Mouse (Mus musculus) ES-E14 (cell line): ENCODE measurements around the gene Fam169a. TPM values are rescaled to one million over a fixed set of nuclear protein-coding genes. Genes with fewer than 3 reads are reported as not detected.

Source experiments
- DNase-seq: peaks from one replicate; pipeline ENCODE4 v3.0.0-alpha.2; 2013; ENCODE audit warnings: low read depth, low spot score
- H3K27ac ChIP-seq: 2 replicates; pipeline ENCODE4 v1.5.1; 2012; ENCODE audit warnings: low read depth, mild to moderate bottlenecking, low read length, moderate library complexity, mixed read lengths; ENCODE audit not compliant: poor library complexity, insufficient read depth, severe bottlenecking
- H3K36me3 ChIP-seq: 2 replicates; pipeline ENCODE4 v1.6.1; 2012; ENCODE audit warnings: mild to moderate bottlenecking, low read length, moderate library complexity, mixed read lengths; ENCODE audit not compliant: control insufficient read depth, poor library complexity, insufficient read depth, severe bottlenecking
- H3K4me1 ChIP-seq, 2 experiments: fragments of 150-350 bp in 1 of 2; sonication (generic) in 1 of 2; 2 replicates each; pipeline ENCODE4 v1.6.1; 2012; ENCODE audit warnings: low read length in 2 of 2, mild to moderate bottlenecking in 1 of 2, mixed read lengths in 1 of 2; ENCODE audit not compliant: control insufficient read depth in 2 of 2, insufficient read depth in 2 of 2, poor library complexity in 1 of 2
- H3K4me3 ChIP-seq, 2 experiments: fragments of 150-350 bp in 1 of 2; sonication (generic) in 1 of 2; 2 replicates each; pipeline ENCODE4 v1.5.1; 2012; ENCODE audit warnings: low read length in 2 of 2, low read depth in 1 of 2, mild to moderate bottlenecking in 1 of 2, mixed read lengths in 1 of 2; ENCODE audit not compliant: insufficient read depth in 1 of 2, poor library complexity in 1 of 2, severe bottlenecking in 1 of 2
- H3K9ac ChIP-seq: 2 replicates; pipeline ENCODE4 v1.6.1; 2012; ENCODE audit warnings: low read depth, mild to moderate bottlenecking, low read length, mixed read lengths; ENCODE audit not compliant: poor library complexity, insufficient read depth, severe bottlenecking
- H3K9me3 ChIP-seq: fragments of 150-350 bp; sonication (generic); 2 replicates; pipeline ENCODE4 v1.6.1; 2012; ENCODE audit warnings: low read depth, mild to moderate bottlenecking, low read length; ENCODE audit not compliant: control insufficient read depth, insufficient read depth
- CHD2 ChIP-seq: IDR thresholded peaks from 2 replicates; pipeline ENCODE4 v1.6.1; 2014; ENCODE audit warnings: mild to moderate bottlenecking, low read depth, low read length, inconsistent platforms
- HCFC1 ChIP-seq: IDR thresholded peaks from 2 replicates; pipeline ENCODE4 v1.6.1; 2012; ENCODE audit warnings: low read length, inconsistent platforms, borderline replicate concordance; ENCODE audit not compliant: insufficient read depth
- MAFK ChIP-seq: IDR thresholded peaks from 2 replicates; pipeline ENCODE4 v1.6.1; 2014; ENCODE audit warnings: mild to moderate bottlenecking, low read depth, low read length, inconsistent platforms; ENCODE audit not compliant: insufficient read depth
- ZC3H11A ChIP-seq: IDR thresholded peaks from 2 replicates; pipeline ENCODE4 v1.6.1; 2012; ENCODE audit warnings: low read depth, mild to moderate bottlenecking, inconsistent platforms, low read length, borderline replicate concordance
- ZNF384 ChIP-seq: IDR thresholded peaks from 2 replicates; pipeline ENCODE4 v1.6.1; 2012; ENCODE audit warnings: low read depth, low read length, inconsistent platforms
- in situ Hi-C, 2 experiments: fragments of 600-800 bp; cut with MboI; formaldehyde crosslinking; loops; one replicate each; pipeline ENCODE4 v1.15.1; 2025; ENCODE audit warnings: low sequenced_read_pairs in 2 of 2, inconsistent platforms in 1 of 2; ENCODE audit not compliant: unreplicated experiment in 2 of 2
- total RNA-seq: library from RNA; depleted of rRNA; stranded (reverse); fragments of 300-350 nt; gene quantifications from 2 replicates; pipeline ENCODE4 v1.2.3, GENCODE M21; 2012

Gene Fam169a
- total RNA-seq, 1 experiment: 63.4 TPM

DNA sequence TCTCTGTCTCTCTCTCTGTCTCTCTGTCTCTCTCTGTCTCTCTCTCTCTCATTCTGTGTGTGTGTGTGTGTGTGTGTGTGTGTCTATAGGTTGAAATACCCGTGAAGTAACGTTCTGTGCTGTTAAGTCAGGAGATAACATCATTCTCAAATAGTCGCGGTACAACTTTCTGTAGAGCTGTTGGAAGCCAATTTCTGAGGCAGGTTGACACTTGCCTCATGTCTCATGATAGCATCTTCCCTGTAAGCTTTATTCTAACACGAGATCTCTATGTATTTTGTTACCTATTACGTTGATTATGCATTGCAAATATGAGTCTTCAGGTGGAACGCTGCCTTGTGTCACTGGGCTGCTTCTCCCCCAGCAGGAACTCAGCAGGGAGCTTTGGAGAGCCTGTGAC, 75.2 kb downstream of the Fam169a start:
- Histone ChIP-seq H3K27ac (no peak overlapping the region), H3K4me1 (peaks cover 2% of the 10 kb centered on the region in 2 experiments; a peak in 1 of 4 replicates), H3K9me3 (no peaks in the 10 kb centered on the region), H3K9ac (no peak overlapping the region), H3K36me3 (peaks cover 5% of the 10 kb centered on the region), H3K4me3 (no peak overlapping the region)
- in situ Hi-C loops: no loop called here
- TF ChIP-seq ZC3H11A: no peak
- TF ChIP-seq MAFK: no peak
- TF ChIP-seq CHD2: no peak
- no peak for TF ChIP-seq ZNF384
- no peak for TF ChIP-seq HCFC1
- DNase-seq: no peak

GRCm38 (mm10) chr13:97145834-97146233, 78.7 kb downstream of the Fam169a start:
- Histone ChIP-seq H3K4me1 (0 out of 4 replicates have a peak, but pooled peaks cover 0 to 2% of the 10 kb centered on the region in 2 experiments), H3K4me3 (no peak overlapping the region), H3K36me3 (peaks cover 15% of the 10 kb centered on the region), H3K27ac (no peak overlapping the region), H3K9me3 (no peaks in the 10 kb centered on the region), H3K9ac (no peak overlapping the region)
- DNase-seq: peak; percentile 40
- no peak for TF ChIP-seq ZNF384
- TF ChIP-seq ZC3H11A: 0 out of 2 replicates have a peak, but pooled peaks have one; percentile 19
- in situ Hi-C loops: no loop called here

DNA sequence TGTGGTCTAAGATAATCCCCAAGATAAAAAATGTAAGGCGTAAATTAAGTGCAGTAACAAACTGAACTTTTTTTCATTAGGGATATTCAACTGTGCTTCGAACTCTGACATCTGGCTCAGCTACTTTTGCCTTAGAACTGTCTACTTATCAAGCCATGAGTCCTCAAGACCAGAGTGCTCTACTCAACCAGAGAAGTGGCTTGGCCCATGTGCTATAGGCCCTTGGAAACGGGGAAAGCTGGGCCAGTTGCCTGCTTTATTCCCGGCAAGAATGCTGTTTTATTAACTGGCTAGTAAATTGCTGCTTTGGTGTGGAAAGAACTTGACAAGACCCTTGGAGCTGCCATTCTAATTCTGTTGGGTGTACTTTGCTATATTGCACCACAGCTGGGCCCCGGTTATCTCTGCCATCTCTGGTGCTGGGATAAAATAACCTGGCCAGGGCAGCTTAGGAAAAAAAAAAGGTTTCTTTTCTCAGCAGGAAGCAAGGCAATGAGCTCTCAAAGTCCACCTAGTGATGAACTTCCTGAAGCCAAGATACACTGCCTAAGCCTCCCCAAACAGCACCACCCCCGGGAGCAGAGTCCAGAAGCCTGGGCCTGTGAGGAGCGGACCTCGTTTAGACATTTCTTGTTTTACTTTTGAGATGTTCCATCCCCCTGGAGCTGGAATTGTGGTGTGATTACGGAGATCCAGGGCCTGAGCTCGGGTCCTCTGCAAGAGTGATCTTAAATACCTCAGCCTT, 108.6 kb downstream of the Fam169a start:
- TF ChIP-seq ZC3H11A (no peak), ZNF384 (no peak), CHD2 (no peak), MAFK (no peak), HCFC1 (no peak)
- Histone ChIP-seq H3K27ac (no peak overlapping the region), H3K4me3 (no peak overlapping the region), H3K4me1 (peaks cover 3 to 4% of the 10 kb centered on the region in 2 experiments; a peak in 1 of 4 replicates), H3K9me3 (no peaks in the 10 kb centered on the region), H3K9ac (no peak overlapping the region), H3K36me3 (peaks cover 52% of the 10 kb centered on the region)
- DNase-seq: no peak
- in situ Hi-C loops: no loop called here

DNA sequence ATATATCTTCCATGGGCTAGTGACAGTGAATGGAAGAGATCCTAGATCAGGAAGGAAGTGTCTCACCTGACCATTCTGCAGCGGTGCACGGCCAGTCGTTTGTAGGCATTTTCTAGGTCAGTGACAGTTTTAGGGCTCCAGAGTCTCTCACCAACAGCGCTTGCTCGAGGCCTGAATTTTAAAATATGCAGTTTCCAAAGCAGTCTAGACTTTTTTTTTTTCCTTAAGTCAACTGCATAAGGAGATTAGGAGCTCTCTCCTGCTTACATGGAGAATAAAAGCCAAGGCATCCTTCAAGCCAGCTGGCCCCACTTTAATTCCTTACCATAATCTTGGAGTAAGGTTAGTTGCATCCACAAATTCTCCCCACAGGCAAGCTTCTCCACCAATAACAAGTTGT, 109.6 kb downstream of the Fam169a start:
- H3K9ac ChIP-seq: no peak overlapping the region
- in situ Hi-C loops: no loop called here
- H3K4me1 ChIP-seq: peaks cover 3 to 4% of the 10 kb centered on the region in 2 experiments; a peak in 1 of 4 replicates
- no peak overlapping the region for H3K4me3 ChIP-seq
- H3K9me3 ChIP-seq: no peaks in the 10 kb centered on the region
- H3K27ac ChIP-seq: no peak overlapping the region
- no peak for DNase-seq
- peaks cover 54% of the 10 kb centered on the region for H3K36me3 ChIP-seq
- TF ChIP-seq ZNF384 (no peak), ZC3H11A (no peak)

GRCm38 (mm10) chr13:97178943-97179342, 111.9 kb downstream of the Fam169a start:
- Histone ChIP-seq H3K4me3 (no peak overlapping the region), H3K36me3 (peaks cover 49% of the 10 kb centered on the region), H3K9ac (no peak overlapping the region), H3K27ac (0 out of 2 replicates have a peak overlapping the region, but pooled peaks have one; percentile 26), H3K4me1 (peaks cover 3 to 4% of the 10 kb centered on the region in 2 experiments; a peak in 1 of 4 replicates), H3K9me3 (no peaks in the 10 kb centered on the region)
- in situ Hi-C loops: no loop called here
- TF ChIP-seq ZNF384 (no peak), HCFC1 (no peak), CHD2 (no peak), ZC3H11A (no peak), MAFK (no peak)
- DNase-seq: no peak
